Mouse (Mus musculus): ENCODE measurements around the gene Btg1. TPM values are rescaled to one million over a fixed set of nuclear protein-coding genes. Genes with fewer than 3 reads are reported as not detected.

Btg1 gene
- polyA plus RNA-seq, 1 experiment: 42.6 TPM

DNA sequence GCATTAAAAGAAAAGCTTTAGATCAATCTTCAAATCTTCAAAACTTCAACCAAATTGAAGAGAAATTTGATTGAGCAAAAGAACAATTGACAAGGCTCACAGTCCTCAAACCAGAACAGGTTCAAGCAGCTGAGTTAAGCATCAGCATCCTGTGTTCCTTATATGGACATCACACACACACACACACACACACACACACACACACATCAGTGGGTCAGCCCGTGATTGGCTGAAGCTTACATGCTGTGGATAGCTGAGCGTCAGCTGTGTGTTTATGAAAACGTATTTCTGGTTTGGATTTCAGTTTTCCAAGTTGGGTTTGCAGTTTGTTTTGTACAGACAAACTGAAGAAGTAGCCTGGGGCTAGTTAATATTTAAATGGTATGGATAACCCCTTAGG is 32.7 kb downstream of the Btg1 start:
- Histone ChIP-seq H3K9me3 (replicated peaks; ENCODE audit: control insufficient read depth, insufficient read depth, low read length, poor library complexity, severe bottlenecking) (no peaks in the 10 kb centered on the region), H3K36me3 (ENCODE audit: control insufficient read depth, insufficient read depth, low read length, poor library complexity, severe bottlenecking) (no peaks in the 10 kb centered on the region), H3K4me3 (ENCODE audit: low read depth, low read length) (no peak overlapping the region), H3K27me3 (ENCODE audit: control insufficient read depth, insufficient read depth, low read length, poor library complexity, severe bottlenecking) (no peaks in the 10 kb centered on the region), H3K4me1 (ENCODE audit: control insufficient read depth, insufficient read depth, low read length) (no peaks in the 10 kb centered on the region), H3K27ac (ENCODE audit: insufficient read depth, low read length) (no peak overlapping the region), H3K9ac (ENCODE audit: low read depth, poor library complexity, severe bottlenecking) (no peak overlapping the region)
- no peak for TF ChIP-seq EP300 (IDR thresholded peaks at IDR 0.05; ENCODE audit: insufficient read depth, low read depth, low read length)

DNA sequence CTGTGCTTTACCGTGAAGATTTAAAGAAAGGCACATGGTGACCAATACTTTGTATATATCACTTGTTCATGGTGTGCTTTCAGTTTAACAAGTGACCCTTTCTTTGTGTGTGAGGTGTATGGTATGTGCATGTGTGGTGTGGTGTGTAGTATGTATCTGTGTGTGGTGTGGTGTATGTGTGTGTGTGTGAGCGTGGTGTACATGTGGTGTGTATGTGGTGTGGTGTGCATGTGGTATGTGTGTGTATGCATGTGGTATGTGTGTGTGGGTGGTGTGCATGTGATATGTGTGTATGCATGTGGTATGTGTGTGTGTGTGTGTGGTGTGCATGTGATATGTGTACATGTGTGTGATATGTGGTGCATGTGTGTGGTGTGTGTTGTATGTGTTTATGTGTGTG is 35.6 kb downstream of the Btg1 start:
- no peak overlapping the region for H3K27ac ChIP-seq (ENCODE audit: insufficient read depth, low read length)

DNA sequence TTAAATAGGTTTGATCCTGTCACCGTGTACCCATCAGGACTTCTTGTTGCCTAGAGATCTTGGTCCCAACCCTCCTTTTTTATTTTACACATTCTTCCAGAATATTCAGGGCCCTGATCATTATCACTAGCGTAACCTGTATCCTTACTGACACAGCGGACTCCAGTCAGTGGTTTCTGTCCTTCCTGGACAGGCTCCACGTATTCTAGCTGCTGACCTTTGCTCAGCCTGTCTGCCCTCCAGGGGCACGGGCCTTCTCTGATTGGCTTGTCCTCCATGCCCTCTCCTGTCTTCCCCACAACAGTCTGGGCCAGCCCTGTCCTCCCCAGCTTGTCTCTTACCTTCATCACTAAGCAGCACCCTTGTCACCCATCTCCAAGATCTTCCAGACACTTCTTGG is 36.2 kb downstream of the Btg1 start:
- Histone ChIP-seq H3K27ac (ENCODE audit: insufficient read depth, low read length) (no peak overlapping the region), H3K36me3 (ENCODE audit: control insufficient read depth, insufficient read depth, low read length, poor library complexity, severe bottlenecking) (no peaks in the 10 kb centered on the region), H3K9ac (ENCODE audit: low read depth, poor library complexity, severe bottlenecking) (no peak overlapping the region), H3K4me1 (ENCODE audit: control insufficient read depth, insufficient read depth, low read length) (no peaks in the 10 kb centered on the region), H3K27me3 (ENCODE audit: control insufficient read depth, insufficient read depth, low read length, poor library complexity, severe bottlenecking) (no peaks in the 10 kb centered on the region), H3K9me3 (replicated peaks; ENCODE audit: control insufficient read depth, insufficient read depth, low read length, poor library complexity, severe bottlenecking) (no peaks in the 10 kb centered on the region), H3K4me3 (ENCODE audit: low read depth, low read length) (no peak overlapping the region)
- TF ChIP-seq POLR2A (IDR thresholded peaks at IDR 0.05; ENCODE audit: insufficient read depth, low read length) (no peak), EP300 (IDR thresholded peaks at IDR 0.05; ENCODE audit: insufficient read depth, low read depth, low read length) (no peak), CTCF (IDR thresholded peaks at IDR 0.05; ENCODE audit: low read depth, low read length) (no peak)

More for the DNA sequence above, 35.6 kb downstream of the Btg1 start:
- TF ChIP-seq POLR2A (IDR thresholded peaks at IDR 0.05; ENCODE audit: insufficient read depth, low read length): no peak
- Histone ChIP-seq H3K9ac (ENCODE audit: low read depth, poor library complexity, severe bottlenecking) (no peak overlapping the region), H3K4me3 (ENCODE audit: low read depth, low read length) (no peak overlapping the region), H3K36me3 (ENCODE audit: control insufficient read depth, insufficient read depth, low read length, poor library complexity, severe bottlenecking) (no peaks in the 10 kb centered on the region), H3K9me3 (replicated peaks; ENCODE audit: control insufficient read depth, insufficient read depth, low read length, poor library complexity, severe bottlenecking) (no peaks in the 10 kb centered on the region), H3K27me3 (ENCODE audit: control insufficient read depth, insufficient read depth, low read length, poor library complexity, severe bottlenecking) (no peaks in the 10 kb centered on the region), H3K4me1 (ENCODE audit: control insufficient read depth, insufficient read depth, low read length) (no peaks in the 10 kb centered on the region)

DNA sequence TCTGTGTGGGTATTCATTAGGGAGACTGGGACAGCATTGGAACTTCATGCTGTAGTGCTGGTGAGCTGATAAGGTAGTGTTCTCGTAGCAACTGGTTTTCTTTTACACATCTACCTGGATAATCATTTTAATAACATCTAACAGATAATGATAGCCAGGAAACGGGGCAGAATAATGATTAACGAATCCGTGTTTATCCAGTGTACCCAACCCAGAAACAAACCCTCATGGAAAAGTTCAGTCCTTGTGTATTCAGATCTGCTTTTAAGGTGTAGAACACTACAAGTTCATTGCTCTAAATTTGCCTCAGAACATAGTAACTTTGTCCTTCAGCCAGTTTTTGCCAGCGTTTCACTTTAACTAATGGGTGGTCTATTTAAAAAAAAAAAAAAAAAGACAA is 37.3 kb downstream of the Btg1 start:
- TF ChIP-seq POLR2A (IDR thresholded peaks at IDR 0.05; ENCODE audit: insufficient read depth, low read length) (no peak), EP300 (IDR thresholded peaks at IDR 0.05; ENCODE audit: insufficient read depth, low read depth, low read length) (no peak), CTCF (IDR thresholded peaks at IDR 0.05; ENCODE audit: low read depth, low read length) (no peak)
- H3K27ac ChIP-seq (ENCODE audit: insufficient read depth, low read length): no peak overlapping the region
- no peaks in the 10 kb centered on the region for H3K4me1 ChIP-seq (ENCODE audit: control insufficient read depth, insufficient read depth, low read length)

DNA sequence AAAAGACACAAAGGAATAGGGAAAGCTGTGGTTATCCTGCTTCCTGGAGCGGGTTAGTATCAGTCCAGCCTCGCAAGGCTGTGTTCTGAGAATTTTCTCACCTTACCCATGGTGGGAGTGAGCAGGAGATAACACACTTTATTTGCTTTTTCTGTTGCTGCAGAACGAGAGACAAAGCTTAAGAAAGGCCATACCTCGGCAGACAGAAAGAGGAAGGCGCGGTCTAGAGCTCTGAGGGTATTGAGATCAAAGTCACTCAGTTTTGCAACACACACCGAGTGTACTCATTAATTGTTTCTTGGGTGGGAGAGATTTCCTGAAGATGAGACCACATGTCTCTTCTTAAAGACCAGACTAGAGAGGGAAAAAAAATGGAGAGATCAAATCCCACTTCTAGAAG is 37.8 kb downstream of the Btg1 start:
- H3K4me3 ChIP-seq (ENCODE audit: low read depth, low read length): no peak overlapping the region
- no peak for TF ChIP-seq EP300 (IDR thresholded peaks at IDR 0.05; ENCODE audit: insufficient read depth, low read depth, low read length)
- no peak for TF ChIP-seq POLR2A (IDR thresholded peaks at IDR 0.05; ENCODE audit: insufficient read depth, low read length)
- no peak for TF ChIP-seq CTCF (IDR thresholded peaks at IDR 0.05; ENCODE audit: low read depth, low read length)
- no peaks in the 10 kb centered on the region for H3K27me3 ChIP-seq (ENCODE audit: control insufficient read depth, insufficient read depth, low read length, poor library complexity, severe bottlenecking)
- no peaks in the 10 kb centered on the region for H3K4me1 ChIP-seq (ENCODE audit: control insufficient read depth, insufficient read depth, low read length)
- H3K27ac ChIP-seq (ENCODE audit: insufficient read depth, low read length): no peak overlapping the region
- no peaks in the 10 kb centered on the region for H3K36me3 ChIP-seq (ENCODE audit: control insufficient read depth, insufficient read depth, low read length, poor library complexity, severe bottlenecking)
- no peaks in the 10 kb centered on the region for H3K9me3 ChIP-seq (replicated peaks; ENCODE audit: control insufficient read depth, insufficient read depth, low read length, poor library complexity, severe bottlenecking)
- no peak overlapping the region for H3K9ac ChIP-seq (ENCODE audit: low read depth, poor library complexity, severe bottlenecking)

More for the DNA sequence above, 37.3 kb downstream of the Btg1 start:
- Histone ChIP-seq H3K4me3 (ENCODE audit: low read depth, low read length) (no peak overlapping the region), H3K9ac (ENCODE audit: low read depth, poor library complexity, severe bottlenecking) (no peak overlapping the region), H3K9me3 (replicated peaks; ENCODE audit: control insufficient read depth, insufficient read depth, low read length, poor library complexity, severe bottlenecking) (no peaks in the 10 kb centered on the region), H3K36me3 (ENCODE audit: control insufficient read depth, insufficient read depth, low read length, poor library complexity, severe bottlenecking) (no peaks in the 10 kb centered on the region), H3K27me3 (ENCODE audit: control insufficient read depth, insufficient read depth, low read length, poor library complexity, severe bottlenecking) (no peaks in the 10 kb centered on the region)

DNA sequence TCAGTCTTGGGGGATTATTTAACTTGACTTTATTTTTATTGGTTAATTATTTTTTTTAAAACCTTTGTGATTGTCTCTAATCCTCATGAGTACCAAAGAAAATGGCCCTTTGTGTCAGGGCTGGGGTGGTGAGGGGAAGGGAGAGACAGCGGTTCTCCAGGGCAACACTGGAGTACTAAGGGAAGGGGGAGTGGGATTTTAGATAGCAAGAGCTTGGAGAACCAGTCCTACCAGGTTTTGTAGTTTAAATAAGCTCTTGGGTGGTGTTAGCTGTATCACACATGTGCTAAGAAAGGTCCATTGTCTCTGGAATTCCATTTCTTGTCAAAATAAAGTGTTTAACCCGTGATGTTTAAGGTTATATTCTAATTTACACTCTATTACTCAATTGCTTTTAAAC is 38.3 kb downstream of the Btg1 start:
- no peaks in the 10 kb centered on the region for H3K36me3 ChIP-seq (ENCODE audit: control insufficient read depth, insufficient read depth, low read length, poor library complexity, severe bottlenecking)
- TF ChIP-seq EP300 (IDR thresholded peaks at IDR 0.05; ENCODE audit: insufficient read depth, low read depth, low read length) (no peak), CTCF (IDR thresholded peaks at IDR 0.05; ENCODE audit: low read depth, low read length) (no peak), POLR2A (IDR thresholded peaks at IDR 0.05; ENCODE audit: insufficient read depth, low read length) (no peak)
- no peak overlapping the region for H3K4me3 ChIP-seq (ENCODE audit: low read depth, low read length)
- H3K27me3 ChIP-seq (ENCODE audit: control insufficient read depth, insufficient read depth, low read length, poor library complexity, severe bottlenecking): no peaks in the 10 kb centered on the region
- no peak overlapping the region; the same call in 1 of the 2 replicates for H3K27ac ChIP-seq (ENCODE audit: insufficient read depth, low read length)
- H3K9ac ChIP-seq (ENCODE audit: low read depth, poor library complexity, severe bottlenecking): no peak overlapping the region
- H3K9me3 ChIP-seq (replicated peaks; ENCODE audit: control insufficient read depth, insufficient read depth, low read length, poor library complexity, severe bottlenecking): no peaks in the 10 kb centered on the region
- H3K4me1 ChIP-seq (ENCODE audit: control insufficient read depth, insufficient read depth, low read length): no peaks in the 10 kb centered on the region

Data from ES-Bruce4 (cell line).